Mouse (Mus musculus) hindbrain, embryonic 16.5 days (tissue): ENCODE results near the gene Nsmce3. TPM values are rescaled to one million over a fixed set of nuclear protein-coding genes. Genes with fewer than 3 reads are reported as not detected.

Source experiments
- ATAC-seq: fragments of 200-750 bp; cut with Nextera tagmentation; 2 replicates; pipeline ENCODE4 v1.8.0; 2017; ENCODE audit warnings: moderate TSS enrichment, moderate library complexity
- H3K27ac ChIP-seq: fragments of 300-500 bp; sonication (generic); 2 replicates; pipeline ENCODE4 v1.5.1; 2014; ENCODE audit warnings: low read depth, mild to moderate bottlenecking, control low read depth, low read length, moderate library complexity
- H3K27me3 ChIP-seq: fragments of 300-500 bp; sonication (generic); replicated peaks from 2 replicates; pipeline ENCODE4 v1.6.1; 2014; ENCODE audit warnings: low read length; ENCODE audit not compliant: control insufficient read depth, insufficient read depth
- H3K36me3 ChIP-seq: fragments of 300-500 bp; sonication (generic); 2 replicates; pipeline ENCODE4 v1.6.1; 2014; ENCODE audit warnings: mild to moderate bottlenecking, low read length, moderate library complexity, mixed read lengths; ENCODE audit not compliant: control insufficient read depth, insufficient read depth
- H3K4me1 ChIP-seq: fragments of 300-500 bp; sonication (generic); 2 replicates; pipeline ENCODE4 v1.6.1; 2014; ENCODE audit warnings: low read depth, low read length; ENCODE audit not compliant: control insufficient read depth, insufficient read depth
- H3K4me2 ChIP-seq: fragments of 300-500 bp; sonication (generic); 2 replicates; pipeline ENCODE4 v1.6.1; 2014; ENCODE audit warnings: mild to moderate bottlenecking, low read length, control low read depth, moderate library complexity
- H3K4me3 ChIP-seq: fragments of 300-500 bp; sonication (generic); 2 replicates; pipeline ENCODE4 v1.5.1; 2014; ENCODE audit warnings: mild to moderate bottlenecking, low read length, control low read depth, moderate library complexity
- H3K9ac ChIP-seq: fragments of 300-500 bp; sonication (generic); 2 replicates; pipeline ENCODE4 v1.6.1; 2014; ENCODE audit warnings: low read depth, mild to moderate bottlenecking, control low read depth, low read length, moderate library complexity
- H3K9me3 ChIP-seq: fragments of 300-500 bp; sonication (generic); 2 replicates; pipeline ENCODE4 v1.6.1; 2014; ENCODE audit warnings: mild to moderate bottlenecking, low read length, moderate library complexity; ENCODE audit not compliant: control insufficient read depth
- WGBS: fragments of 180-500 bp; shearing (Covaris S2); extraction: QIAGEN DNeasy Blood & Tissue Kit; methylation state at CpG from one replicate; pipeline ENCODE4 v1.1.7; 2014; 5-methylcytosine and 5-hydroxymethylcytosine counted together
- polyA plus RNA-seq: library from polyadenylated mRNA; unstranded; fragments of >200 nt; fragmentation: Nextera tagmentation; extraction: Ambion mirVana; gene quantifications from 2 replicates; pipeline ENCODE4 v1.2.1, GENCODE M21; 2015

Gene Nsmce3
- polyA plus RNA-seq, 1 experiment from 2014 or later, result 10.9 TPM

- no peaks in the 10 kb centered on the region for H3K9me3 ChIP-seq
- no peaks in the 10 kb centered on the region for H3K27me3 ChIP-seq
- H3K4me1 ChIP-seq, result no peaks in the 10 kb centered on the region
- H3K9ac ChIP-seq, result no peak overlapping the region
- ATAC-seq, result no peak
- no peak overlapping the region for H3K27ac ChIP-seq
- 68% methylated on average over 2 of the region's 2 CpGs for WGBS
- H3K36me3 ChIP-seq, result no peaks in the 10 kb centered on the region
- no peak overlapping the region for H3K4me2 ChIP-seq
- no peak overlapping the region for H3K4me3 ChIP-seq
These were observed 27.5 kb upstream of the Nsmce3 start for GRCm38 (mm10) chr7:64900249-64900648.

- no peak for ATAC-seq
- no peaks in the 10 kb centered on the region for H3K9me3 ChIP-seq
- 73% methylated on average over 6 of the region's 6 CpGs for WGBS
- no peaks in the 10 kb centered on the region for H3K27me3 ChIP-seq
- H3K4me2 ChIP-seq, result no peak overlapping the region
- H3K4me3 ChIP-seq, result no peak overlapping the region
- no peaks in the 10 kb centered on the region for H3K4me1 ChIP-seq
- H3K36me3 ChIP-seq, result no peaks in the 10 kb centered on the region
- no peak overlapping the region for H3K27ac ChIP-seq
- no peak overlapping the region for H3K9ac ChIP-seq
These were observed 23.8 kb upstream of the Nsmce3 start for GRCm38 (mm10) chr7:64896587-64896986.

- peak; percentile 35; the same call in 1 of the 2 replicates for ATAC-seq
- Histone ChIP-seq H3K4me3 (no peak overlapping the region), H3K9me3 (no peaks in the 10 kb centered on the region), H3K4me1 (no peaks in the 10 kb centered on the region), H3K27me3 (no peaks in the 10 kb centered on the region), H3K4me2 (no peak overlapping the region), H3K36me3 (no peaks in the 10 kb centered on the region), H3K9ac (no peak overlapping the region), H3K27ac (peak overlapping the region; percentile 49; the same call in 1 of the 2 replicates)
- WGBS, result 50% methylated on average over 5 of the region's 5 CpGs
These were observed 22.9 kb upstream of the Nsmce3 start for GRCm38 (mm10) chr7:64895685-64896101.

- Histone ChIP-seq H3K9ac (no peak overlapping the region), H3K27ac (no peak overlapping the region), H3K27me3 (no peaks in the 10 kb centered on the region), H3K9me3 (no peaks in the 10 kb centered on the region), H3K4me1 (no peaks in the 10 kb centered on the region), H3K4me3 (no peak overlapping the region), H3K36me3 (no peaks in the 10 kb centered on the region), H3K4me2 (no peak overlapping the region)
- ATAC-seq, result no peak
- WGBS, result 70% methylated on average over 3 of the region's 3 CpGs
These were observed 18.3 kb upstream of the Nsmce3 start for GRCm38 (mm10) chr7:64891139-64891538.

DNA sequence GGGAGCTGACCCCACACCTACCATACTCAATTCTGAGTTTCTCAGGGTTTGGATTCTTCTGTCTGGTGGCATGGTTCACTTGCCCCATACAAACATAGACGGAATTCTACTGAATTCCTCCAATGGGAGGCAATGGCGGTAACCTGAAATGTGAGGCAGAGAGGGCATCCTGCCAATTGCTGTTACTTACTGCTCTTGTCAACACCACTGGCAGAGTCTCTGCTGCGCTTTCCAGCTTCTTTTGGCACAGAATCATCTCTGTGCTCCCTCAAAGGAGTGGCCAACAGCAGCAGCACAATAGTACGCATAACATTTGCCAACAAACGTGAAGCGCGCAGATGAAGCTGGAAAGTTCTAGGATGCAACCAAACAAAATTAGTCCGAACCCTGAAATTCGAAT lies 17.1 kb upstream of the Nsmce3 start:
- H3K36me3 ChIP-seq, result no peaks in the 10 kb centered on the region
- ATAC-seq, result peak; percentile 63
- H3K27me3 ChIP-seq, result no peaks in the 10 kb centered on the region
- no peak overlapping the region for H3K27ac ChIP-seq
- H3K9ac ChIP-seq, result no peak overlapping the region
- no peak overlapping the region for H3K4me2 ChIP-seq
- no peak overlapping the region for H3K4me3 ChIP-seq
- no peaks in the 10 kb centered on the region for H3K9me3 ChIP-seq
- WGBS, result 63% methylated on average over 9 of the region's 9 CpGs
- no peaks in the 10 kb centered on the region; the same call in 1 of the 2 replicates for H3K4me1 ChIP-seq

- Histone ChIP-seq H3K27ac (no peak overlapping the region), H3K9me3 (no peaks in the 10 kb centered on the region), H3K4me2 (no peak overlapping the region), H3K36me3 (no peaks in the 10 kb centered on the region), H3K9ac (no peak overlapping the region), H3K4me1 (no peaks in the 10 kb centered on the region; the same call in none of the 2 replicates), H3K4me3 (no peak overlapping the region), H3K27me3 (no peaks in the 10 kb centered on the region)
- WGBS, result 51% methylated on average over 11 of the region's 11 CpGs
- ATAC-seq, result peak; percentile 46; the same call in 1 of the 2 replicates
These were observed 11.5 kb upstream of the Nsmce3 start for GRCm38 (mm10) chr7:64884187-64884862.

DNA sequence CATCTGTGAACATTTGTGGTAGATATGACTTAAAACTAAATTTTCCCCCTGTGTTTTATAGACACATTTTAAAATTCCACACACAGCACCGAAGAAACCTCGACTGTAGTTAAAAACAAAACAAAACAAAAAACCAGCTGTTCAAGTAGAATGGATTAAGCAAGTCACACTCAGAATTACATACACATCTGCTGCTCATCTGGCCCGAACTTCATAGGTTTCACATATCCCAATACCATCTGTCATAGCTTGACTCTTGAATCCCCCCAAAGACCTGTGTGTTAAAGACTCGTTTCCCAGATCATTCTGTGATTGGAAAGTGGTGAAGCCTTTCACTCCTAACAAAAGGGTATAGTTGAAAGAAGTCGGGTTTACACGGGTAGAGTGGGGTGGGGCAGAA lies 9.4 kb upstream of the Nsmce3 start:
- Histone ChIP-seq H3K4me3 (no peak overlapping the region), H3K4me1 (no peaks in the 10 kb centered on the region; the same call in none of the 2 replicates), H3K9me3 (no peaks in the 10 kb centered on the region), H3K27ac (no peak overlapping the region), H3K27me3 (no peaks in the 10 kb centered on the region), H3K9ac (no peak overlapping the region), H3K36me3 (no peaks in the 10 kb centered on the region), H3K4me2 (no peak overlapping the region)
- no peak for ATAC-seq
- WGBS, result 65% methylated on average over 6 of the region's 6 CpGs

- H3K9me3 ChIP-seq, result no peaks in the 10 kb centered on the region
- no peaks in the 10 kb centered on the region for H3K27me3 ChIP-seq
- H3K4me3 ChIP-seq, result no peak overlapping the region
- 82% methylated on average over 7 of the region's 7 CpGs for WGBS
- H3K36me3 ChIP-seq, result no peaks in the 10 kb centered on the region
- no peak overlapping the region for H3K27ac ChIP-seq
- H3K4me1 ChIP-seq, result no peaks in the 10 kb centered on the region; the same call in none of the 2 replicates
- H3K4me2 ChIP-seq, result no peak overlapping the region
- H3K9ac ChIP-seq, result no peak overlapping the region
- no peak for ATAC-seq
These were observed 8.6 kb upstream of the Nsmce3 start for GRCm38 (mm10) chr7:64881387-64881786.

GRCm38 (mm10) chr7:64880415-64880814 lies 7.6 kb upstream of the Nsmce3 start:
- Histone ChIP-seq H3K4me2 (no peak overlapping the region), H3K36me3 (no peaks in the 10 kb centered on the region), H3K9me3 (no peaks in the 10 kb centered on the region), H3K27ac (no peak overlapping the region), H3K4me3 (no peak overlapping the region), H3K9ac (no peak overlapping the region), H3K27me3 (no peaks in the 10 kb centered on the region), H3K4me1 (no peaks in the 10 kb centered on the region; the same call in none of the 2 replicates)
- ATAC-seq, result no peak
- WGBS, result 85% methylated on average over 5 of the region's 5 CpGs
